Mouse (Mus musculus) MEL-GATA-1-ER (cell line): Measurements from ENCODE around the gene Gstp1.
A peak's percentile ranks its signal among the peaks of the same experiment; 100 is the strongest.

Experiments used
- DNase-seq: peaks from one replicate; pipeline ENCODE4 v3.0.0-alpha.2; 2012; ENCODE audit warnings: low read depth; ENCODE audit errors: extremely low read depth

The Gstp1 gene

DNA sequence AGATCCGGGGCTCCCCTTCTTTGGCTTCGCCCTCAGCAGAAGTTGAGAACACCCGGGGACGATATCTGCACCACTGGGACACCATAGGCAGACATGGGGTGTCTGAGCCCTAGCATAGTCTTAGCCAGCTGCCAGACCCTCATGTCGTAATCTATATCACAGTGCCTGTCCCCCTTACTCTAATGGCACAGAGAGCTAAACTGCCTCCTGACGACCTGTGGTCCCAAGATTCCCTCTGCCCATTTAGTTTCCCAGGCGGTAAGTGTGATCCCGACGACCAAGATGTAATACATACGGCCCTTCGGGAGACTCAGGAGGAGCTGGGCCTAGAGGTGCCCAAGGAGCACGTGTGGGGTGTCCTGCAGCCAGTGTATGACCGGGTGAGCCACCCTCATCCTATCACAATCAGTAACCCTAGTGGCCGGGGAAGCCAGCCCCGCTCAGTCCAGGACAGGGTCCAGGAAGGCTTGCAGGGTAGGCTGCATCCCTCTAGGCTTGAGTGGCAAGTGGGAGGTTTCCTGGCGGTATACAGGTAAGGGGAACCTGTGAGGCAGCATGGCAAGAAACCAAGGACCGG, 36.7 kb downstream of the Gstp1 start:
- peak; percentile 24 for DNase-seq

DNA sequence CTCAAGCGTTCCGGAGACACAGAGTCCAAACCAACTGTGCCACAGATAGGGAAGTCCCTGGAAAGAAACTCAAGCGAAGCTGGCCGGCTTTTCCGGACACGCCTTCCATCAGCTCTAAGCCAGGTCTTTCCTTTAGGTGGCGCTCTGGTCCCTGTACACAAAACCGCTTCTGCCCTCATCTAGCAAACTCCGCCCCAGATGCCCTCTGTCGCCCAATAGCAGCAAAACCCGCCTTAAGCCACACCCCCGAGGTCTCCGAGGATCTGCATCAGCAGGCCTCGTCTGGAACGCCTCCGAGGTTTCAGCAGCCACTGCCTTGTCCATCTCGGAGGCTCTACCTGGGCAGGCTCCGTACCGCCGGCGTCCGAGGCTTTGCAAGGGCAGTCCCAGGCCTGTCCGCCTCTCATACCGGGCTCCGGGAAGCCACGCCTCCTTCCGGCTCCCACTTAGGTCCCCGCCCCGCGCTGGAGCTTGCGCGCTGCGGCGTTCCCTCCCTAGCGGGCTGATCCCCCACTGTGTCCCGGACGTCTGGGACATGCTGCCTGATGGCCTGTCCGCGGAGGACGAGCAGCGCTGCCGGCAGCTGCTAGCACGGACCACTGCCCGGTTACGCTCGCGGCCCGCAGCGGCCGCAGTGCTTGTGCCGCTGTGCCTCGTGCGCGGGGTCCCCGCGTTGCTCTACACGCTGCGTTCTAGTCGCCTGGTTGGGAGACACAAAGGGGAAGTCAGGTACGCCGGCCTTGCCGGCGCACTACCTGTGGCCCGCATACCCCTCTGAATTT, 37.5 kb downstream of the Gstp1 start, which contains the start of the genes Nudt8 and Gm49405:
Gene Nudt8 (plus strand): TSS at position 462 of the 782 bp plus-strand sequence.
Gene Gm49405 (plus strand): TSS at position 508 of the 782 bp plus-strand sequence.
- DNase-seq, result peak; percentile 97

DNA sequence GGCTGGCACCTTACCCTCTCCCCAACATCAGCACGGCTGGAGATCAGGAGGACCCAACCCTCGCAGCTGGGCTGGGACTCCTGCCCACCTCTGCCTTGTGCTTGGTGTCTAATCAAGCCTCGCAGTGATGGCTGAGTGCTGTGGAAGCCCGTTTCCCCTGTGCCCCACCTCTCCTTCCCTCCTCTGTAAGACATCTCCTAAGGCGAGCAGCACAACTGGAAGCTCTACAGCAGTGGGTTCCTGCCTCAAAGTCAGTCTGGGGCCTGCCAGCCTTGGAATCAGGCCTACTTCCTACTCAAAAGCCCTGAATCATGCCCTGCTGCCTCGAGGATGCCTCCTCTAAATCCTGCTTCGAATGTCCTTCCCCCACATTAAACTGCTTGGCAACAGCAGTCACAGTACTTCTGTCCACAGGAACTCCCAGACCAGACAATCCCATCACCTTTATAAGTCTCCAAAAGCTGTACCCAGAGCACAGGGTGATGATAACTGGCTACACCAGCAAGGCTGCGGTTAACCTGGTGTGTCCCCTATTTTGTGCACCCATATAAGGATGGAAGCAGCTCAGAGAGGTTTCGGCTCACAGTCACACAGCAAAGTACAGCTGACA, 38.6 kb downstream of the Gstp1 start:
- DNase-seq, result peak; percentile 44

DNA sequence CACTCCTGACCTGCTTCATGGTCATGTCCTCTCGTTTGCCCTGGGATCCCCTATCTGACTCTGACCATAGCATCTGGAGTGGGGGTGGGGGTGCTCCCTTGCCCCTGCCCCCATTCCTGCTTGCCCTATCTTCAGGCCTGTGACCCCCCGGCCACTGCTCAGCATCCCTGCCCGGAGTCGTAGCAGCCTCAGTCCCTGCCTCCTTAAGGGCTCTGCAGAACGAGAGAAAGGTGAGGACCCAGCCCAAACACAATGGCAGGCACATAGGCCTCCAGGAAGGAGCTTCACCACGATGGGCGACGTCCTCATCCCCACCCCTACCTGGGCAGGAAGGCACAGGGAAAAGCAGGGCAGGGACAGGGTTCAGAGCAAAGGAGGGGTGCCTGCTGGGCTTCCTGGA, 39.5 kb downstream of the Gstp1 start:
- no peak for DNase-seq

DNA sequence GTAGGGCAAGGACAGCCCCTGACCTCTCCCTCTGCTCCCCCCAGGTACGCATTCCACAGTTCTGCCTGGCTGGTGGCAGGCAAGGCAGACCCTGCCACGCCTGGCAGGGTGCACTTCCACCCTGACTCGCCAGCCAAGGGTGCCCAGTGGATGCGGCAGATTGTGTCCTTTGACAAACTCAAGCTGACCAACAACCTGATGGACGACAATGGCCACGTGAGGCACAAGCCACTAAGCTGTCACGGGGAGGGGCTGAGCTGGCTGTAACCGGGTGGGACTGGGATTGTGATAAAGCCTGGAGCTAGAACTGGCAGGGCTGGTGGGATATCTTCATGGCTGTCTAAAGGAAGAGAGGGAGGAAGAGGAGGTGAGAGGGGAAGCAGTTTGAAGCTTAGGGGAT, 40.6 kb downstream of the Gstp1 start:
- no peak for DNase-seq

DNA sequence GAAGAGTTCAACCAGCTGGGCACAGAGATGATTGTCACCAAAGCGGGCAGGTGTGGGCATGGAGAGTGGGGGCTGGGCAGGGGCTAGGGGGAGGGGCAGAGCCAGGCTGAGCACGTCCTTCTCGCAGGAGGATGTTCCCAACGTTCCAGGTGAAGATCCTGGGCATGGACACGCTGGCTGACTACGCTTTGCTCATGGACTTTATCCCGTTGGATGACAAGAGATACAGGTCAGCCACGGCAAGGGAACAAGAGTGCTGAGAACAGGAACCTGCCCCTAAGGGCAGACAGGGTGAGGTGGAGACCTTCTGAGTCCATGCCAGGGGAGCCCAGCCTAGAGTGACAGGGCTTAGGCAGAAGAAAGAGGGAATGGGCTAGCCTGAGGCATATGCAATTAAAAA, 41.0 kb downstream of the Gstp1 start:
- DNase-seq, result no peak

DNA sequence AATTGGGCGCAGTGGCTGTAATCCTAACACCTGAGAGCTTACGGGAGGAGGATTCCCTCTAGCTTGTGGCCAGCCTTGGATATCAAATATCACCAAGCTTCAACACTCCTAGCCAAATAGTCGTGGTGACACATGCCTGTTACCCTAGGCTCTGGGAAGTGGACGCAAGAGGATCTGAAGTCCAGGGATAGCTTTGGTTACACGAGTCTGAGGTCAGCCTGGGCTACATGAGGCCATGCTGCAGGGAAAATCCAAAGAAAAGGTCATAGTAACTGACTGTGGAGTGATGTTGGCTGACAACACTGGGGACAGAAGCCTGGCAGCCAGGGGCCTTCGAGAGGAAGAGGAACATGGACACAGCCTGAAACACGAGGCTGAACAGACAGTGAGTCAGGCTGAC, 41.7 kb downstream of the Gstp1 start:
- DNase-seq, result no peak

DNA sequence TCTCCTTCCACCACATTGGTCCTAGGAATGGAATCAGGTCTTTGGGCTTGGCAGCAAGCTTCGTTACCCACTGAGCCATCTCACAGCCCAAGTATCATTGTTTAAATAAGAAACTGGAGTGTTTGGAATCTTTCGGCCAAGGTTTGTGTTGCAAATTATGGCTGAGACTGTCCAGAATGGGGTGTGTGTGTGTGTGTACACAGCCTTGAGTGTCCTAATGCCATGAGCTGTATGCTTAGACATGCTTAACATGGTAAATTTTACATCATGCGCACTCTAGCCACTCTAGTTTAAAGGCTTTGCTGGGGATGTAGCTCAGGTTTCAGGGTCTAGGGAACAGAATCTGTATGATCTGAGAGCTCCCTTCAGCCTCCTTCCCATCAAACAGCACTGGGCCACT, 42.3 kb downstream of the Gstp1 start:
- DNase-seq, result no peak

DNA sequence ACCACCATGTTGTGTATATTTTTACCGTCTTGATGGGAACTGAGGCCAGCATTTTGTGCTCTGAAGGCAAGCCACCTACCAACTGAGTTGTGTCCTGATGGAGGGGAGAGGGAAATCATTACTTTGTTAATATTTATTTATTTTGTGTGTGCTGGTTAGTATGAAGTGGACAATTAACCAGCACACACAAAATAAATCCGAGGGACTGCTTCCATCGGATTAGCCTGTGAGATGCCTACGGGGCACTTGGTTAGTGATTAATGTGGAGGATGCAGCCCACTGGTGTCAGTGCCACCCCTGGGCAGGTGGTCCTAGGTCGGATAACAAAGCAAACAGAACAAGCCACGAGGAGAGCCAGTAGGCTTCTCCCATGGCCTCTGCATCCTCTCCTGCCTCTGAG, 42.9 kb downstream of the Gstp1 start:
- no peak for DNase-seq

DNA sequence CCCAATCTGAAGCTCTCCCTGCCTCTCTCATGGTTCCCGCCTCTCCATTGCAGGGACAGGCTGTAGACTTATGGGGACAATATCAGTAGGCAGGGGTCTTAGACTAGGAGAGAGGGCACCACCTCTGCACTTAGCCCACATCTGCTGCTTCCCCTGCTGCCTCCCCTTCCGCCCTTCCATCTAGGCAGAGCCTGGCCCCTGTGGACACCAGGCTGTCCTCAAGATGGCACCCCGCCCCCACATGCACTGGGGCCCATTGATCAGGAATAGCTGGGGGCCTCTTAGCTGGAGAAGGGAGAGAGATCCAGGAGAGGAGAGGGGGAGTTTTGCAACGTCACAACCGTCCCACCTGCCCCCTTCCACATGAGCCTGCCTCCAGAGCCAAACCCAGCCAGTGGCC, 45.4 kb downstream of the Gstp1 start, which contains the start of gene Tbx10:
Gene Tbx10 (plus strand): TSS at position 337 of the 400 bp plus-strand sequence.
- no peak for DNase-seq

DNA sequence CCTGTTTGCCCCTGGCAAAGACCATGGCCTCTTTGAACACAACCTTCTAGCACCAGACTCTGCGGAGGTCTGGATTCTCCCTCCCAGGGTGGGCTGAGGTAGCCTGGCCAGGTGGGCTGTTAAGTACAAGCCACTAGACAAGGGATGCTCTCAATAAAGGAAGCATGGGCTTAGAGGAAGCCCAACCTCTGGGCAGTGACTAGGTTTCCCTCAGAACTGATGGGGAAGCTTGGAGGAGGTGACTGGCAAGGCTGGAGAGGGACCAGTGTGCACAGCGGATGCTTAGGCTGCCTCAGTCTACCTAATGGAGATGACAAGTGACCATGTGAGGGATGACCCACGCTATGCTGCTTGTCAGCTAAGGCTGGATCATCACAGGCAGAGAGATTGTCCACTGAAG, 45.8 kb downstream of the Gstp1 start:
- no peak for DNase-seq

DNA sequence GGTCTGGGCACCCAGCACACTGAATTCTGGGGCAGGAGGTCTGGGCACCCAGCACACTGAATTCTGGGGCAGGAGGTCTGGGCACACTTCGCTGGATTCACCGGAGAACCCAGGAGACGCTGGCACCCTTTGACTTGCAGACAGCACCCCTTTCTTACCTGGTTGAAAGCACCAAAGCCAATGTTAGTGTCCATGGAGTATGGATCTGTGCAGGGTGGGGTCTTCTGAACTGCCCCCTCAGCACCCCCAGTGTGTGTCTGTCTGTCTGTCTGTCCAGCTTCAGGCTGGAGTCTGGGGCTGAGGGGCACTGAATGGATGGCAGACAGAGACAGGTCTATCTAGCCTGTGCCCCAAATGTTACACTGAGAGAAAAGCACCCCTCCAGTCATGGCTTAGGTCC, 46.2 kb downstream of the Gstp1 start:
- DNase-seq, result no peak

DNA sequence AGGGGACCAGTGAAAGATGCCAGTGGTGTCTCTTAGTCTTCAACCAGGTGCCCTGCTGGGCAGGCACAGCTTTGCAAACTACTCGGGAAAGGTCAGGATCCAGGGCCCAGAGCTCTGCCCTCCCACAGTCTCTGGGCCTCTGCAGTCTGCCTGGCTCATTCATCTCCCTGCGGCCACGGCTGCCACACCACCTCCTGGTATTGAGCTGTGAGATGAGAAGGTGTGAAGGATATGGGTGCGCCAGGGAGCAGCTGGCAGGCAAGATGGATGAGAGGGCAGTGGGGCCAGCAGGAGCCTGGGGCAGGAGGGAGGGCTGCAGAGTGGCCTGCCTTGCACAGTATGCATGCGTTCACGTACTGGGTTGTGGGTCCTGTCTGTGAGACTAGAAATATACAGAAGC, 47.0 kb downstream of the Gstp1 start:
- no peak for DNase-seq

DNA sequence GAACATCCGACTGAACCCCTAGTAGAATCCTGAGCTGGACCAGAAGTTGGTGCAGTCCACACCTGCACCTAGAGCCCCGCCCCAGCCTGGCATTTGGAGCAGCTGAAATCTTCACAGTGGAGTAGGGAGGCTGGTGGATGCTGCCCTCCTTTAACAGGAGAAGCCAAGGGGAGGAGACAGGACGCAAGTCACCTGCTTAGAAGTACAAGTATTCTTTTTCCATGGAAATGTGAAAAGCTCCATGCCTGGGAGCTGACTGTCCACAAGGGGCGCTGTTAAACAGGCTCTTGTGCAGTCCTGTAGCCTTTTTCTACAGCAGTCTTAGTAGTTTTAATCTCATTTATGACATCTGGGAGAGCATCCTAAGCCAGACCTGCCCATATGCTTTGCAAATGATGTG, 49.0 kb downstream of the Gstp1 start:
- no peak for DNase-seq

DNA sequence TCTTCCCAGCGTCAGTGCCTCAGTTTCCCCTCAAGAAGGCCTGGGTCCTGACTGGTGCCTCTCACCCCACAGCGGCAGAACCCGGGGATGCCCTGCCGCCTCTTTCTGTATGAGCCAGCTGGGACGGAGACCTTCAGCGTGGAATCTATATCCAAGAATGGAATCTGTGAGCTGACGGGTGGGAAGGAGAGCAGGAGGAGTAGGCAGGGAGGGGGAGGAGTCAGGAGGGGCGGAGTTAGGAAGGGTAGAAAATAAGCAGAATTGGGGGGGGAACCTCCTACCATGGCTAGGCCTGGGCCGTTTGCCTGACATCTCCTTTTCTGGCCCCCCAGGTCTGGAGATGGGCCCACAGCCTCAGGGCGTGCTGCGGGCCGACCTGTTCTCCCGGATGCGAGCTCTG, 49.7 kb downstream of the Gstp1 start:
- no peak for DNase-seq

DNA sequence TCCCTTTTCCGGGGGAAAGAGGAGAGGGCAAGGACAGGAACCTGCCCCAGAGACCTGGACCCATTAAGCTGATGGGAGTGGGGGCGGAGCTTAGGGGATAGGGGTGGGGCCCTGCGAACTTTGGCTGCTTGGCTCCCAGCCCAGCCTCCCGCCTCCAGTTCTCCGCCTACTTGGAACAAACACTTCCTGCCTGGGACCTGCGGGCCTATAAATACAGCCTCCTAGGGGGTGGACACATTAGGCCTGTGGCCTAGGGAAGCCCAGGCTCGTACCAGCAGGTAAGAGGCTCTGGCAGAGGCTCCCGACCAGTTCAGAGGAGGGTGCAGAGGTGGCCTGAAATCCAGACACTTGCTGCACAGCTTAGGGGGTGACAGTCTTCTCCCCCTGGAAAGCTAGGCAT, 51.5 kb downstream of the Gstp1 start, which contains the start of gene Acy3:
Gene Acy3 (plus strand): TSS at position 237 of the 400 bp plus-strand sequence.
- peak; percentile 53 for DNase-seq
